Mouse (Mus musculus): ENCODE results near the gene Masp2.

DNA sequence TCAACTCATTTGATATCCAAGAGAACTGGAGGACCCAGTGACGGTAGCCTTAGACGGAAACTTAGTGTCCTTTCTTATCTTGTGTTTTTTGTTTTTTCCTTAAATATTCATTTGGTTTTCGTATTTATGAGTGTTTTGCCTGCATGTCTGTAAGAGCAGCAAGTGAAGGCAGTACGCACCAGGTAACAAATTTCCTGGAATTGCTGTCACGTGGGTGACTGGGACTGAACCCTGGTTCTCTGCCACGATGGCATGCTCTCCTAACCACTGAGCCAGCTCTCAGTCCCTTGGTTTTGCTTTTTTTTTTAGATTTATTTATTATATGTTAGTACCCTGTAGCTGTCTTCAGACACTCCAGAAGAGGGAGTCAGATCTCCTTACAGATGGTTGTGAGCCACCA, 42.6 kb downstream of the Masp2 start:
- TF ChIP-seq CTCF (IDR thresholded peaks at IDR 0.05; ENCODE audit: low read depth) (no peak), EP300 (optimal IDR thresholded peaks at IDR 0.05) (no peak)

Measured in stomach, postnatal 0 days (tissue).